8 mouse cellular contexts compared by ENCODE assay signal in the genomic region with DNA sequence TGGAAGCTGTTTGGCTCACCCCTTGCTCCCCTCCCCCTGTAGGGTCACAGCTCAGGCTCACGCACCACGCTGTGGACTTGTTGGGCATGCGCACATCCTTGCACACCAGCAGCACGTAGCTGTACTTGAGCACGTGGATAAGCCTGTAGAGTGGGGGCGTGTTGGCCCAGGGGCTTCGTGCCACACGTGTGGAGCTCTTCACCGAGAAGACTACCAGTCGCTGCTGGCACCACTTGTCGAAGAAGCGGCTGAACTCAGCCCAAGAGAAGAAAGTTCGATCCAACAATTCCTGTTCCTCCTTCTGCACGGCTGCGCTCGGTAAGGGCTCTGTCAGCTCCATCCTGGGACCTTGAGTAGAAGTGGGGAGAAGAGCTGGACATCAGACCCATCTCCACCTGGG. TPM values are rescaled to one million over a fixed set of nuclear protein-coding genes. Genes with fewer than 3 reads are reported as not detected.
DNase-seq lines count a peak whose midpoint lies in the region; ATAC-seq lines count a peak whose summit lies in the region.

Lig1 (plus strand) TSS at position 203 of the 400 bp plus-strand sequence.

- H3K27me3 ChIP-seq in neural tube, embryonic 11.5 days (ENCODE audit: control insufficient read depth, insufficient read depth, low read length), result no peaks in the 10 kb centered on the region
- H3K27me3 ChIP-seq in forebrain, embryonic 15.5 days, result no peaks in the 10 kb centered on the region
- H3K27me3 ChIP-seq in liver, embryonic 12.5 days (replicated peaks), result no peaks in the 10 kb centered on the region

- peak within 1 kb of the TSS; percentile 55 for H3K4me3 ChIP-seq in neural tube, embryonic 11.5 days (ENCODE audit: low read depth, low read length)
- peak within 1 kb of the TSS; percentile 92 for H3K4me3 ChIP-seq in forebrain, embryonic 15.5 days
- H3K4me3 ChIP-seq in liver, embryonic 12.5 days, result peak within 1 kb of the TSS; percentile 76

- peak; percentile 20 for DNase-seq in cerebellum, adult 11 months
- no peak for DNase-seq in cerebellum, postnatal 10 days
- no peak for DNase-seq in neural tube, embryonic 11.5 days (ENCODE audit: low spot score)
- DNase-seq in neural tube, embryonic 10.5 days (ENCODE audit: extremely low spot score, low spot score), result no peak
- no peak for DNase-seq in retina, embryonic 14.5 days (ENCODE audit: low spot score)
- DNase-seq in yolk sac, embryonic 10.5 days (ENCODE audit: low spot score), result no peak

- 0 out of 2 replicates have a peak, but pooled peaks cover 2% of the 10 kb centered on the region for H3K9me3 ChIP-seq in neural tube, embryonic 11.5 days (ENCODE audit: control insufficient read depth, low read length)
- H3K9me3 ChIP-seq in forebrain, embryonic 15.5 days, result no peaks in the 10 kb centered on the region
- no peaks in the 10 kb centered on the region for H3K9me3 ChIP-seq in liver, embryonic 12.5 days (replicated peaks)

- H3K36me3 ChIP-seq in neural tube, embryonic 11.5 days (ENCODE audit: control insufficient read depth, insufficient read depth, low read length), result peaks cover 4% of the 10 kb centered on the region; the same call in 1 of the 2 replicates
- H3K36me3 ChIP-seq in forebrain, embryonic 15.5 days, result peaks cover 29% of the 10 kb centered on the region
- H3K36me3 ChIP-seq in liver, embryonic 12.5 days, result peaks cover 49% of the 10 kb centered on the region

- H3K27ac ChIP-seq in neural tube, embryonic 11.5 days (ENCODE audit: low read depth, low read length), result no peak within 1 kb of the TSS; the same call in 1 of the 2 replicates
- peak within 1 kb of the TSS; percentile 94 for H3K27ac ChIP-seq in forebrain, embryonic 15.5 days (replicated peaks)
- H3K27ac ChIP-seq in liver, embryonic 12.5 days, result peak within 1 kb of the TSS; percentile 87

- H3K4me1 ChIP-seq in neural tube, embryonic 11.5 days (ENCODE audit: control insufficient read depth, insufficient read depth, low read length), result no peaks in the 10 kb centered on the region
- peaks cover 7% of the 10 kb centered on the region for H3K4me1 ChIP-seq in forebrain, embryonic 15.5 days
- peaks cover 34% of the 10 kb centered on the region for H3K4me1 ChIP-seq in liver, embryonic 12.5 days

- ATAC-seq in neural tube, embryonic 11.5 days (ENCODE audit: insufficient read depth, low FRiP score, low TSS enrichment), result no peak
- ATAC-seq in forebrain, embryonic 15.5 days (replicated peaks), result no peak
- ATAC-seq in liver, embryonic 12.5 days, result no peak

- peak within 1 kb of the TSS; percentile 51 for H3K4me2 ChIP-seq in neural tube, embryonic 11.5 days (ENCODE audit: low read depth)
- peak within 1 kb of the TSS; percentile 56 for H3K4me2 ChIP-seq in forebrain, embryonic 15.5 days (replicated peaks)
- peak within 1 kb of the TSS; percentile 82 for H3K4me2 ChIP-seq in liver, embryonic 12.5 days

- WGBS in neural tube, embryonic 11.5 days, result 95% methylated on average over 16 of the region's 16 CpGs
- WGBS in forebrain, embryonic 15.5 days, result 96% methylated on average over 16 of the region's 16 CpGs
- WGBS in liver, embryonic 12.5 days (ENCODE audit: insufficient replicate concordance), result 89% methylated on average over 16 of the region's 16 CpGs

- peak within 1 kb of the TSS; percentile 71 for H3K9ac ChIP-seq in neural tube, embryonic 11.5 days (ENCODE audit: low read length)
- H3K9ac ChIP-seq in forebrain, embryonic 15.5 days (replicated peaks), result peak within 1 kb of the TSS; percentile 94
- peak within 1 kb of the TSS; percentile 83 for H3K9ac ChIP-seq in liver, embryonic 12.5 days

RNA-seq across cellular contexts. Expression of gene Lig1, which starts in this region (rescaled TPM):
- polyA plus RNA-seq in neural tube, embryonic 11.5 days (2014; fragmentation: Nextera tagmentation; extraction: Ambion mirVana), result 121 and 126 TPM in 2 replicates
- 50.7 and 54.9 TPM in 2 replicates for polyA plus RNA-seq in forebrain, embryonic 15.5 days (2015; fragmentation: Nextera tagmentation; extraction: Ambion mirVana)
- 126 and 131 TPM in 2 replicates for polyA plus RNA-seq in liver, embryonic 12.5 days (2016; fragmentation: Nextera tagmentation; extraction: Ambion mirVana)
